Mouse (Mus musculus) small intestine, adult 2 months (tissue): ENCODE data around the gene Gucy2d.

Experiments used
- CTCF ChIP-seq: fragments of 200-500 bp; IDR thresholded peaks from 2 replicates; pipeline ENCODE4 v1.5.1; 2012; ENCODE audit warnings: low read depth, mild to moderate bottlenecking, control low read depth, inconsistent platforms, low read length, moderate library complexity, mixed read lengths; ENCODE audit not compliant: insufficient replicate concordance, insufficient read length; ENCODE audit errors: extremely low read depth
- POLR2A ChIP-seq: fragments of 200-500 bp; IDR thresholded peaks from 2 replicates; pipeline ENCODE4 v1.6.1; 2012; ENCODE audit warnings: low read depth, mild to moderate bottlenecking, control low read depth, inconsistent platforms, low read length, moderate library complexity

DNA sequence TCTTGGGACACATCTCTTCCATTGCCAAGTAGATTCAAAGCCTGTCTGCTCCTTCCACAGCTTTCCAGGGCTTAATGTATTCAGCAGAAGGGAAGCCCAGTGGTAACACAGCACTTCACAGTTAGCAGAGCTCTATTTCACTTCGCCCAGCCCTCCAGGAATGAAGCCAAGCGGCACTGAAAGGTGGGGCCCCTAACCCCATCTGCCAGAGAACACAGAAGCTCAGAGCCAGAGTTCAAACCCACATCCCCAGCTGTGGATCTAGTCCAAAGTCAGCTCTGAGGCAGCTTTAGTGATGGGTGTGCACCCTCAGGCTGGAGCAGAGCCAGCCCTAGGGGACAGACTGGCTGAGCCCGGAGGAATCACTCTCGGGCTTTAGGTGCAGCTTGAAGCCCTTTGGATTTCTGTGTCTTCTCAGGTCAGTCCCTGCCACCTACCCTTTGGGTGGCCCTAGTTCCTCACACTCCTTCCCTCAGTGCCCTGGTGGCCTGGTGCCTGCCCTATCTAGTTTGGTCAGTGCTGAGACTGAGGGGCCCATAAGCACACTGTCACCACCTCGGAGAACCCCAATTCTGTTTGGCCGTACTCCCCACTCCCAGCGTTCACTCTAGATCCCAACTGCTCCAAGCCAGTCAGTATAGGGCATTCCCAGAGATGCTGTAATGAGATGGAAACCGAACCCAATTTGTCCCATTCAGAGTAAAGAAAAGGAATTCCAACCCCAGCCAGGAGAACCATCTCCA lies 83.0 kb downstream of the Gucy2d start:
- no peak for TF ChIP-seq CTCF
- TF ChIP-seq POLR2A: no peak
